Mouse (Mus musculus) cortical plate, adult 2 months (tissue): Measurements from ENCODE around the gene C4bp. TPM values are rescaled to one million over a fixed set of nuclear protein-coding genes. Genes with fewer than 3 reads are reported as not detected.
"Not testable (repeated sequence)": the region's sequence is repeated elsewhere in the genome, so short reads cannot be mapped to it uniquely, and the experiment has no call there.

Source experiments
- H3K27ac ChIP-seq: fragments of 200-500 bp; 2 replicates; pipeline ENCODE4 v1.5.1; 2012; ENCODE audit warnings: low read length, control low read depth, inconsistent platforms; ENCODE audit not compliant: insufficient read depth
- H3K4me1 ChIP-seq: fragments of 200-500 bp; 2 replicates; pipeline ENCODE4 v1.6.1; 2011; ENCODE audit warnings: low read length; ENCODE audit not compliant: control insufficient read depth, insufficient read depth
- H3K4me3 ChIP-seq: fragments of 200-500 bp; 2 replicates; pipeline ENCODE4 v1.5.1; 2011; ENCODE audit warnings: mild to moderate bottlenecking, low read length, control low read depth; ENCODE audit not compliant: insufficient read depth
- CTCF ChIP-seq: fragments of 200-500 bp; IDR thresholded peaks from 2 replicates; pipeline ENCODE4 v1.5.1; 2011; ENCODE audit warnings: mild to moderate bottlenecking, control low read depth, low read length; ENCODE audit not compliant: insufficient read depth; ENCODE audit errors: extremely low read depth
- POLR2A ChIP-seq: fragments of 200-500 bp; IDR thresholded peaks from 2 replicates; pipeline ENCODE4 v1.6.1; 2011; ENCODE audit warnings: mild to moderate bottlenecking, low read length, control low read depth; ENCODE audit not compliant: insufficient read depth; ENCODE audit errors: extremely low read depth
- polyA plus RNA-seq: library from polyadenylated mRNA; depleted of rRNA; stranded (reverse); fragments of >200 nt; gene quantifications from 2 replicates; pipeline ENCODE4 v1.2.3, GENCODE M21; 2012; rRNA removed

The C4bp gene
- polyA plus RNA-seq, 1 experiment, result not detected

- TF ChIP-seq POLR2A (no peak), CTCF (no peak)
- no peak overlapping the region for H3K4me3 ChIP-seq
- H3K4me1 ChIP-seq, result no peaks in the 10 kb centered on the region
- no peak overlapping the region for H3K27ac ChIP-seq
Measured at GRCm38 (mm10) chr1:130678551-130678950, 17.1 kb upstream of the C4bp start.

DNA sequence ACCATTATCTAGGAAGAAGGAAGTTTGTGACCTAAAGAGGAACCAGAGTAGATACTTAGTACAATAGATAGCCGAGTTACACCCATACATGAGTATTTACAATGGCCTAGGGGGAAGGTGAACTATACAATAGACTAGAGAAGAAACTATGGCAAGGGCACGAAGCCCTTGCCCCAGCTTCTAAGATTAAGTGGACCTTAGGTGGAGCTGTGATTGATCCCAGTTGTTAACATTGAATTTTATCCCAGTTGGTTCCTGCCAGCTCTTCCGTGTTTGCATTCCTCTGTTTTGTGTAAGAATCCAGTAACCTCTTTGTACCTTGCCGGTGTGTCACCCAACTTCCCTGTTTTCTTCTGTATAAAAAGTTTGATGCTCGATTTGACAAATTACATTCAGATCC lies 2.1 kb upstream of the C4bp start:
- H3K4me3 ChIP-seq, H3K4me1 ChIP-seq, H3K27ac ChIP-seq: not testable (repeated sequence)

GRCm38 (mm10) chr1:130659641-130660040 lies 1.8 kb downstream of the C4bp start:
- not testable (repeated sequence) for H3K4me1 ChIP-seq, H3K27ac ChIP-seq, H3K4me3 ChIP-seq

DNA sequence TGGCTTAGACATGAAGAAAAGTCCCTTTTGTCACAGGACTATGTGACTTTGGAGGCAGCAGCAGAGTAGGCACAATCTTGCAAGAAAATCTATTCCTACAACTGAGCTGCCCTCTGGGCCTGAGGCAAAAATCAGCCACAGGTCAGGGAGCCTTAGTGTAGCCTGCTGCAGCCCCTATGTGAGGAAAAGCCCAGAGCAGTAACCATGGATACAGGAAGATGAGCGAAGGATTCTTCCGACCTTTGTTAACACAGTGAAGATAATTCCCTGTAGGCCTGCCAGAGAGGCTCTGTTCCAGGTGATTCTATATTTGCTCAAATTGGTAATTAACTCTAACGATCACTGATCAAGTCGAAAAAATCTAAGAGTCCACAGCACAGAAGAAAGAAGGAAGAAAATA lies 17.3 kb downstream of the C4bp start:
- Histone ChIP-seq H3K4me3 (no peak overlapping the region), H3K27ac (no peak overlapping the region), H3K4me1 (no peaks in the 10 kb centered on the region)
- TF ChIP-seq CTCF, result no peak
- no peak for TF ChIP-seq POLR2A

DNA sequence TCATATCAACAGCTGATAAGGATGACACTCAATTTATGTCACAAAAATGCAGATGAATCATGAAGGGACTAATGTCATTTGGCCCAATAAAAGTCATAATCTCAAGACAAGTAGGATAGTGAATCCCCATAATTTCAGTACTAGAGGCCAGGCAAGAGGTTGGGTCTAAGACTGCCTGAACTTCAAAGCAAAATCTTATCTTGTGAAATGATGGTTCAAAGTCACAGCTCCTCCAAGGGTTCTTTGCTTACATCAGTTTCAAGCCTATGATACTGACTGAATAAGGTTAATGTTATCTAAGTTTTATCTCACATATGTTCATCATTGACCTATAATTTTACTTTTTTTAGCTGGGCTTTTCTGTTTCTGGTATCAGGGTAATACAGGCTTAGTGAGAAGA lies 20.5 kb downstream of the C4bp start:
- no peak overlapping the region for H3K4me3 ChIP-seq
- no peak for TF ChIP-seq CTCF
- TF ChIP-seq POLR2A, result no peak
- H3K4me1 ChIP-seq, result no peaks in the 10 kb centered on the region
- H3K27ac ChIP-seq, result no peak overlapping the region

DNA sequence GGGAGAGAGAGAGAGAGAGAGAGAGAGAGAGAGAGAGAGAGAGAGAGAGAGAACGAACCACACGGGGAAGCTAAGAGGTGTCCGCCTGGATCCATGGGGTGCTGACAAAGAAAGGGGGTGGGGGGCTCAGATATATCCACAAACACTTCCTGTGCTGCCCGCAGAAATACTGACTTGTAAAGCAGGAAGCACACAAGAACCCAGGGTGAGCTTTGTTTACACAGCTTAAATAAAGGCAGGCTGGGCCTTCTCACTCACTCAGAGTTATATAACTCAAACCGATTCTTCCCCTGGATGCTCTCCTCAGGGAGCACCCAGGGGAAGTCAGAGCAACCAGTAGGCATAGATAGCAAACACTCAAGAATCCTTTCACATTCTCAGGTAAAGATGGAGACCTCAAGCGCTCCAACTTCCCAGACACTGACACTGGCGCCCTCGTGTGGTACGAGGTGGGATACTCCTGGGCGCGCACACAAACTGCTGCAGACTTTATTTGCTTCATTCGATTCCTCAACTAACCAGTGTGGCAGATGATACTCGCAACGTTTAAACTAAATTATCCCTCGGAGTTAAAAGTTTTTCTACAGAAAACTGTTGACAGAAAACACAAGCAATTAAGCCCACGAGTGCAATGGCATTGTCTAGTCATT lies 27.5 kb downstream of the C4bp start:
- no peak overlapping the region for H3K27ac ChIP-seq
- no peak for TF ChIP-seq POLR2A
- TF ChIP-seq CTCF, result peak; percentile 79

GRCm38 (mm10) chr1:130633316-130633715 lies 28.1 kb downstream of the C4bp start:
- H3K4me3 ChIP-seq, result no peak overlapping the region
- no peak for TF ChIP-seq CTCF
- TF ChIP-seq POLR2A, result no peak
- no peaks in the 10 kb centered on the region for H3K4me1 ChIP-seq
- no peak overlapping the region for H3K27ac ChIP-seq

More for the DNA sequence above, 27.5 kb downstream of the C4bp start:
- Histone ChIP-seq H3K4me1 (no peaks in the 10 kb centered on the region), H3K4me3 (no peak overlapping the region)

DNA sequence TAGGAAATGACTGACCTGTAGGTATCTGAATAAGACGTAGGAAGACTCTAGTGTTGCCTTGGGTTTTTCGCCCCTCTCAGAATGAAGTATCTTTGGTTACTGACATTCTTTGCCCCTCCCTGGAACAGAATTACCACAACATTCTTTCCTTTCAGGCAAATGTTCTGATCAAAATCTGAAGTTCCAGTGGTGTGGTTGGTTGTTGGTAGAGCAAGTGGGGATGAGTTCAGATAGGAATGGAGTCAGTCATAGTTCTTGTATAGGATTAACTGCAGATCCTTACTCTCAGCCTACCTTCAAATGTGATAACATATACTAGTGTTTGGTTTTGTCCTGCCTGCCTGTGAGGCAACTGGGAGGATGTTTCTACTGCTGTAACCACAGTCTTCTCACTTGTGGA lies 31.9 kb downstream of the C4bp start, which contains the start of gene Zp3r:
Zp3r (minus strand) TSS at position 101 of the 400 bp plus-strand sequence.
- Histone ChIP-seq H3K4me1 (no peaks in the 10 kb centered on the region), H3K4me3 (no peak within 1 kb of the TSS), H3K27ac (no peak within 1 kb of the TSS)
- TF ChIP-seq CTCF, result no peak
- no peak for TF ChIP-seq POLR2A

GRCm38 (mm10) chr1:130596291-130596690 lies 65.1 kb downstream of the C4bp start:
- Histone ChIP-seq H3K4me3 (no peak overlapping the region), H3K4me1 (no peaks in the 10 kb centered on the region), H3K27ac (no peak overlapping the region)
- no peak for TF ChIP-seq CTCF
- TF ChIP-seq POLR2A, result no peak

- no peak for TF ChIP-seq CTCF
- TF ChIP-seq POLR2A, result no peak
- H3K4me3 ChIP-seq, result no peak overlapping the region
- H3K27ac ChIP-seq, result no peak overlapping the region
- H3K4me1 ChIP-seq, result no peaks in the 10 kb centered on the region
Measured at GRCm38 (mm10) chr1:130588659-130589058, 72.8 kb downstream of the C4bp start.

Other genes with a start within 250 kb of the C4bp start
- not detected in 2 replicates for gene Cd55b, start 238.6 kb downstream of the C4bp start, polyA plus RNA-seq
- 4.0 and 4.7 TPM in 2 replicates for gene Cd55, start 198.9 kb downstream of the C4bp start, polyA plus RNA-seq
- not detected in 2 replicates for gene Zp3r, start 32.0 kb downstream of the C4bp start, polyA plus RNA-seq
- gene Gm29427, start 54.2 kb upstream of the C4bp start, polyA plus RNA-seq, result 0.10 and 0.17 TPM in 2 replicates
- gene Yod1, start 55.7 kb upstream of the C4bp start, polyA plus RNA-seq, result 6.6 and 7.6 TPM in 2 replicates
- gene Pfkfb2, start 67.6 kb upstream of the C4bp start, polyA plus RNA-seq, result 39.7 and 44.5 TPM in 2 replicates
- gene AA986860, start 70.3 kb upstream of the C4bp start, polyA plus RNA-seq, result 1.8 and 2.4 TPM in 2 replicates
- not detected in 2 replicates for gene Fcamr, start 139.3 kb upstream of the C4bp start, polyA plus RNA-seq
- 0.08 TPM in 1 of 2 replicates, not detected in the other for gene Pigr, start 165.1 kb upstream of the C4bp start, polyA plus RNA-seq
- 0.47 and 0.52 TPM in 2 replicates for gene Fcmr, start 204.0 kb upstream of the C4bp start, polyA plus RNA-seq
- not detected in 2 replicates for gene Il24, start 225.8 kb upstream of the C4bp start, polyA plus RNA-seq
- not detected in 2 replicates for gene Il20, start 249.8 kb upstream of the C4bp start, polyA plus RNA-seq